Mouse (Mus musculus) heart, adult 2 months (tissue): ENCODE data around the gene C77080. TPM values are rescaled to one million over a fixed set of nuclear protein-coding genes. Genes with fewer than 3 reads are reported as not detected.

Source experiments
- DNase-seq, 2 experiments: peaks; one replicate each; pipeline ENCODE4 v3.0.0; 2021
- H3K27ac ChIP-seq: fragments of 200-600 bp; 2 replicates; pipeline ENCODE4 v1.8.1; 2022
- H3K27me3 ChIP-seq: fragments of 200-500 bp; 2 replicates; pipeline ENCODE4 v1.6.1; 2012; ENCODE audit warnings: mild to moderate bottlenecking, low read length, inconsistent platforms, mixed read lengths; ENCODE audit not compliant: control insufficient read depth, insufficient read depth
- H3K36me3 ChIP-seq: fragments of 200-500 bp; 2 replicates; pipeline ENCODE4 v1.6.1; 2012; ENCODE audit warnings: low read length, inconsistent platforms; ENCODE audit not compliant: control insufficient read depth, insufficient read depth
- H3K4me1 ChIP-seq: fragments of 200-500 bp; 2 replicates; pipeline ENCODE4 v1.6.1; 2011; ENCODE audit warnings: low read length; ENCODE audit not compliant: control insufficient read depth, insufficient read depth
- H3K4me3 ChIP-seq: fragments of 200-600 bp; 2 replicates; pipeline ENCODE4 v1.8.1; 2022
- H3K79me2 ChIP-seq: fragments of 200-500 bp; replicated peaks from 2 replicates; pipeline ENCODE4 v1.6.1; 2012; ENCODE audit warnings: mild to moderate bottlenecking, inconsistent platforms, low read length, moderate library complexity, mixed read lengths; ENCODE audit not compliant: control insufficient read depth, insufficient read depth
- H3K9ac ChIP-seq: fragments of 200-500 bp; 2 replicates; pipeline ENCODE4 v1.6.1; 2012; ENCODE audit warnings: low read depth, mild to moderate bottlenecking, control low read depth, inconsistent platforms, low read length, mixed read lengths
- CTCF ChIP-seq: fragments of 200-600 bp; IDR thresholded peaks from 2 replicates; pipeline ENCODE4 v1.8.1; 2022; ENCODE audit warnings: antibody characterized with exemption, mild to moderate bottlenecking, moderate library complexity
- EP300 ChIP-seq: fragments of 200-500 bp; IDR thresholded peaks from 2 replicates; pipeline ENCODE4 v1.6.1; 2011; ENCODE audit warnings: low read depth, low read length, control low read depth; ENCODE audit not compliant: insufficient read depth
- POLR2A ChIP-seq: fragments of 200-500 bp; IDR thresholded peaks from 2 replicates; pipeline ENCODE4 v1.6.1; 2011; ENCODE audit warnings: mild to moderate bottlenecking, low read depth, low read length, control low read depth; ENCODE audit not compliant: insufficient read depth
- WGBS: fragments of 180-500 bp; shearing (Covaris S2); methylation state at CpG from one replicate; pipeline ENCODE4 v1.1.7; 2018; 5-methylcytosine and 5-hydroxymethylcytosine counted together
- intact Hi-C: fragments of 180-260 bp; cut with DNase I; formaldehyde crosslinking; loops from one replicate; pipeline ENCODE4 v1.15.1; 2025
- polyA plus RNA-seq: library from polyadenylated mRNA; depleted of rRNA; stranded (reverse); fragments of >200 nt; gene quantifications from 2 replicates; pipeline ENCODE4 v1.2.3, GENCODE M21; 2012
- total RNA-seq, 2 experiments: library from RNA; stranded (reverse); gene quantifications; 2 replicates each; pipeline ENCODE4 v1.2.3; 2021

The C77080 gene
- total and polyA plus RNA-seq, 3 experiments: 3.2 to 4.4 (median 3.7) TPM

GRCm38 (mm10) chr4:129288067-129288466 lies 26.9 kb upstream of the C77080 start:
- Histone ChIP-seq H3K27ac (peak overlapping the region; percentile 81), H3K9ac (peak overlapping the region; percentile 58), H3K79me2 (no peaks in the 10 kb centered on the region), H3K4me1 (peaks cover 4% of the 10 kb centered on the region), H3K27me3 (no peaks in the 10 kb centered on the region), H3K4me3 (peak overlapping the region; percentile 57), H3K36me3 (no peaks in the 10 kb centered on the region)
- intact Hi-C loops: no loop called here
- peak; percentile 39 to 44 for DNase-seq
- 24% methylated on average over 3 of the region's 3 CpGs for WGBS
- TF ChIP-seq EP300 (no peak), CTCF (no peak), POLR2A (0 out of 2 replicates have a peak, but pooled peaks have one; percentile 33)

GRCm38 (mm10) chr4:129287472-129287981 lies 26.3 kb upstream of the C77080 start, which contains the start of gene Sync:
Sync (plus strand) TSS chr4:129287617.
- under 1% methylated on average over 49 of the region's 53 CpGs for WGBS
- Histone ChIP-seq H3K27ac (peak within 1 kb of the TSS; percentile 81), H3K4me3 (peak within 1 kb of the TSS; percentile 57), H3K27me3 (no peaks in the 10 kb centered on the region), H3K9ac (peak within 1 kb of the TSS; percentile 74), H3K36me3 (no peaks in the 10 kb centered on the region), H3K79me2 (no peaks in the 10 kb centered on the region), H3K4me1 (peaks cover 4% of the 10 kb centered on the region)
- TF ChIP-seq POLR2A (no peak), EP300 (no peak), CTCF (no peak)
- peak; percentile 69 to 70 for DNase-seq
- intact Hi-C loops: no loop called here

GRCm38 (mm10) chr4:129286683-129287471 lies 25.7 kb upstream of the C77080 start:
- H3K4me1 ChIP-seq: peaks cover 4% of the 10 kb centered on the region
- intact Hi-C loops: no loop called here
- H3K9ac ChIP-seq: 0 out of 2 replicates have a peak overlapping the region, but pooled peaks have one; percentile 32
- H3K36me3 ChIP-seq: no peaks in the 10 kb centered on the region
- H3K27me3 ChIP-seq: no peaks in the 10 kb centered on the region
- H3K27ac ChIP-seq: peak overlapping the region; percentile 81
- WGBS: 5% methylated on average over 28 of the region's 28 CpGs
- peak; percentile 35 to 44 for DNase-seq
- TF ChIP-seq EP300 (no peak), CTCF (0 out of 2 replicates have a peak, but pooled peaks have one; percentile 15)
- H3K4me3 ChIP-seq: peak overlapping the region; percentile 57
- H3K79me2 ChIP-seq: no peaks in the 10 kb centered on the region

GRCm38 (mm10) chr4:129286001-129286682 lies 24.9 kb upstream of the C77080 start:
- no peaks in the 10 kb centered on the region for H3K36me3 ChIP-seq
- no peak for TF ChIP-seq CTCF
- no peak for TF ChIP-seq POLR2A
- TF ChIP-seq EP300: no peak
- H3K79me2 ChIP-seq: no peaks in the 10 kb centered on the region
- peaks cover 4% of the 10 kb centered on the region for H3K4me1 ChIP-seq
- no peak overlapping the region for H3K4me3 ChIP-seq
- DNase-seq: peak in 1 of 2 experiments; percentile 61
- H3K27me3 ChIP-seq: no peaks in the 10 kb centered on the region
- no peak overlapping the region for H3K27ac ChIP-seq
- intact Hi-C loops: no loop called here
- WGBS: 47% methylated on average over 5 of the region's 5 CpGs
- H3K9ac ChIP-seq: no peak overlapping the region

- intact Hi-C loops: no loop called here
- Histone ChIP-seq H3K4me1 (peaks cover 4% of the 10 kb centered on the region), H3K27ac (no peak overlapping the region), H3K36me3 (no peaks in the 10 kb centered on the region), H3K9ac (no peak overlapping the region), H3K79me2 (no peaks in the 10 kb centered on the region), H3K4me3 (no peak overlapping the region), H3K27me3 (no peaks in the 10 kb centered on the region)
- no peak for TF ChIP-seq POLR2A
- no peak for TF ChIP-seq CTCF
- no peak for TF ChIP-seq EP300
- 81% methylated on average over 2 of the region's 2 CpGs for WGBS
- no peak for DNase-seq
Measured at GRCm38 (mm10) chr4:129284685-129285084, 23.5 kb upstream of the C77080 start.
